Mouse (Mus musculus) megakaryocyte-erythroid progenitor cell, adult 5-6 weeks (primary cell): ENCODE measurements around the gene Cd109. TPM values are rescaled to one million over a fixed set of nuclear protein-coding genes. Genes with fewer than 3 reads are reported as not detected.
A peak's percentile ranks its signal among the peaks of the same experiment; 100 is the strongest.

Experiments used
- ATAC-seq: replicated peaks from 2 replicates; pipeline ENCODE4 v1.8.0; 2016; ENCODE audit warnings: mild to moderate bottlenecking, inconsistent platforms; ENCODE audit not compliant: severe bottlenecking, poor library complexity, low FRiP score, low TSS enrichment
- total RNA-seq, 2 experiments: library from RNA; stranded (forward) in 1 of 2; stranded (reverse) in 1 of 2; fragments of 200-1000, 215-1000 nt in 1 of 2; fragments of >200 nt in 1 of 2; fragmentation: Nextera tagmentation in 1 of 2; gene quantifications; 2 replicates each; pipeline ENCODE4 v1.2.3; 2014 to 2017

The Cd109 gene
- total RNA-seq, 2 experiments from 2014 or later: not detected

GRCm38 (mm10) chr9:78631755-78632434, 16.5 kb downstream of the Cd109 start:
- ATAC-seq: no peak

DNA sequence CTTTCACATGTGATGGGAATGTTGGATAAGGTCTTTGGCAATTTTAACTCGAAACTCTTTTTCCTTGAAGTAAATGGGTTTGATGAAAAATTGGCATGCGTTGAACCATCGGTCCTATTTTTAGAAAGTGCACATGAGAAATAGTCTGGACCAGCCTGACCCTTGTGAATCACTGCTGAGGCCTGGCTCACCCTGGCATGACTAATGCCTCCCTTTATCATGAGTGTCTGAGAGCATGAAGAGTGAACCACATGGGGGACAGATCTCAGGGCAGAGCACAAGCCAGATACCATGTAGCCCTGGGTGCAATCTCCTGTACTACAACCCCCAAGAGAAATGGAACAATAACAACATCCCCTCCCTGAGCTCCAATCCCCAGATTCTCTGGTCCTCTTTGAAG, 18.6 kb downstream of the Cd109 start:
- ATAC-seq: no peak

GRCm38 (mm10) chr9:78641386-78641785, 26.0 kb downstream of the Cd109 start:
- ATAC-seq: no peak

DNA sequence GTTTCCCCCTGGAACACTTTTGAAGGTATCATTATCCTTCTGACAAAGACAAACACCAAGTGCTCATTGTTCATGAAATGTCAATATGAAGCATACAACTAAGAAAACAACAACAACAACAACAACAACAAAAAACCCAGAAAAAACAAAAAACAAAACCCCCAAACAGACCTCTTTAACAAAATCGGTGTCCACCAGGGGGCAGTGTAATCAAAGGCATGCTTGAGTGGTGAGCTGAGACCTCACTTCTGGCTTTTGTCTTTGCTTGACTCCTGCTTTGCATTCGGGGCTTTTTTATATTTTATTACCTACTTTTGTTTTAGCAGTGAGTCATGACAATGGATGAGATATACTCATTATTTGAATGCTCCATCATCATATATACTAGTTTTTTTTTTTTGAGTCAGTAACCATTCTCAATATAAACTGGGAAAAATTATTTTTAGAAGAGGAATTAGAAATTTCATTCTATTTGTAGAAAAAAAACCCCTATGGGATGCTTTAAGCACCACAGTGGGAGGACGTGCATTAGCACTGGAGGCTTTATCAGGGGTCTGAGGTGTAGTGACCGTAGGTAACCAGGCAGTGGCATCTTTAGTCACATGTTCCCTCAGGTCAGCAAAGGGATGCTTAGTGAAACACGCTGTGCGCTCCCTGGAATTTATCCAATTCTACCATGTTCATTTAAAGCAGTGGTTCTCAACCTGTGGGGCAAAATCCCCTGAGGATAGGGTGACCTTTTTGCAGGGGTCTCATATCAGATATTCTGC, 30.8 kb downstream of the Cd109 start:
- ATAC-seq: no peak

- ATAC-seq: no peak
Observed at GRCm38 (mm10) chr9:78648641-78649040, 33.3 kb downstream of the Cd109 start.

DNA sequence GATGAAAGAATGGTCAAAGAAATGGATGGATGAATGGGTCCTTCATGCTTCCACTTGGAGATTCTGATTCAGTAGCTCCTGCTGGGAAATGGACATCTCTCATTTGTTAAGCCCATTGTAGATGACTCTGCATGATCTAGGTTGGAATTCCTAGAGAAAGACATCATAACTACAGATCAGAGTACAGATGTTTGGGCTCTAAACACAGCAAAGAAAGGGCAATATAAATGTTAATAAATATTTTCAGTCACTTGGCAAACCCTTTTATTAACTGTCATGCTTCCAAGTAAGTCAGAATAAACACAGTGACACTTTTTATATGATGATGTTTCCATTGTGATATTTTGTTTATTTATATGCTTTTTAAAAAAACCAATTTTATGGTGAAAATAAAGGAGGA, 34.1 kb downstream of the Cd109 start:
- no peak for ATAC-seq

DNA sequence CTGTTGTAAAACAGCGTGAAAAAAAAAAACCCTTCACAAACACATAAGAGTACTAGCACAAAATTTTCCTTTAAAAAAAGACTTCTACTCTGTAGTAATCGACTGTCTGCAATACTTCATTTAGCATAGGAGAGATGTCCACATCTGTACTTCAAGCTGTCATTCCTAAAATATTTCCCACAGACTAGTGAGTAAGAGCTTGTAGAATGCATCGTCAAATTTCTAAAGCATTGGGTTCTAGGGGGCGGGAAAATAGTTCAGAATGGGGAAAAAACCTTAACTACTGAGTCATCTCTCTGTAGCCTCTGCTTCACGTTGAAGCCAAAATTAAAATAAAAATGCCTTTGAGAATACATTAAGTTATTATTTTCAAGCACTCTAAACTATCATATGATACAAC, 42.2 kb downstream of the Cd109 start:
- ATAC-seq: no peak

GRCm38 (mm10) chr9:78671446-78671985, 56.2 kb downstream of the Cd109 start:
- no peak for ATAC-seq

GRCm38 (mm10) chr9:78700691-78701090, 85.3 kb downstream of the Cd109 start:
- ATAC-seq: 0 out of 2 replicates have a peak, but pooled peaks have one; percentile 34

- no peak for ATAC-seq
Observed at GRCm38 (mm10) chr9:78702509-78703239, 87.3 kb downstream of the Cd109 start.

DNA sequence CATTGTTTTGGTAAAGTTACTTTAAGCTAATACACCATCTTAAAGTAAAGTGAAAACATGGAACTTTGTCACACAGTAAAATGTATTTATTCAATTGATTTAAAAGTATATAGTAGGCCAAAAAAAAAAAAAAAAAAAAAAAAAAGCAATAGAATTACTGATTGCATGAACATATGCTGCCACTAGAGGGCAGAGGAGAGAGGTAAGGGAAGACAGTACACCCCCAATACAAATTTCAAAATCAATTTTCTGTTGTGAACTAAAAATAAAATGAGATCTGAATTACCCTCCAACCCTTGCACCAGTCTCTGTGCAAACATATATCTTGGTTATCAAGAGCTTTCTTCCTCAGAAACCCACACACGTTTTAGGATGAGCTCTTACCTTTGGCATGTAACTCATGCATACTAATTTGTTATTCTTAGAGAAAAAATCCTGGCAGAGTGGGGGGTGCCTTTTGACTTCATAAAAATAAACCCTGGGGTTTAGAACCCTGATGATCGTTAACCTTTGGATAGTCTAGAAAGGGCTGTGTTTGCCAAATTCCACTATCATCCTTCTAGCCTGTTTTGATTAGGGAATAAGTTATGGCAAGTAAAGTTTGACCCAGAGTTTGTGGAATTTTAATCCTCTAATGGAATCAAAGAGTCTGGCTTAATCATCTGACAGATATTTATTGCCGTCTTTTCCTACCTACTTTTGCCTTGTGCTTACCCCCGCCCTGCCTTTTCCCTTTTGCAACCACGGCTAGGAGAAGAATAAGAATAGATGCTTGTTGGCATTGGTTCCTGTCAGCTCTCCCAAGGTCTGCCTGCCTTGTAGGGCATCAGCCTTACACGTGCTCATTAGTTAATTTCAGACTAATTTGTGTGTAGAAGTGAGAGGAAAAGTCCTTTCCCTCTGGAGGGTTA, 105.8 kb downstream of the Cd109 start:
- no peak for ATAC-seq

- no peak for ATAC-seq
Observed at GRCm38 (mm10) chr9:78731931-78732330, 116.6 kb downstream of the Cd109 start.

DNA sequence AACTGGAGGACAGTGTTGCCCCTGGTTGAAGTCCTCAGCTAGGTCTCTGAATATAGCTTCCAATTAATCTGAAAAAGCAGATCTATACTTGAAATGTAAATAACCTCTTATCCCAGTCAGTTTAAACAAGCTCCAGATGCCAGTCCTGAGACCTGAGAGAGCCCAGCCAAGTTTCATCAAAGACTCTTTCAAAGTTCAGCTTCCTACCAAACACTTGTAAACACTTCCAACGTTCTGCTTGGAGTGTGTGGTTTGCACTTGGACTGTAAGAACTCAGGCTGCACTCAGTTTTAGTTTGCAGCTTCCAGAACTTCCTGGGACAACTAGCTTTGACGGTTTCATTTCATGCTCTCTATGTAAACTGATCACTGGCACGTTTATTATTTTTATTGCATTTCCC, 120.2 kb downstream of the Cd109 start:
- ATAC-seq: no peak

- ATAC-seq: no peak
Observed at GRCm38 (mm10) chr9:78742012-78742411, 126.7 kb downstream of the Cd109 start.

DNA sequence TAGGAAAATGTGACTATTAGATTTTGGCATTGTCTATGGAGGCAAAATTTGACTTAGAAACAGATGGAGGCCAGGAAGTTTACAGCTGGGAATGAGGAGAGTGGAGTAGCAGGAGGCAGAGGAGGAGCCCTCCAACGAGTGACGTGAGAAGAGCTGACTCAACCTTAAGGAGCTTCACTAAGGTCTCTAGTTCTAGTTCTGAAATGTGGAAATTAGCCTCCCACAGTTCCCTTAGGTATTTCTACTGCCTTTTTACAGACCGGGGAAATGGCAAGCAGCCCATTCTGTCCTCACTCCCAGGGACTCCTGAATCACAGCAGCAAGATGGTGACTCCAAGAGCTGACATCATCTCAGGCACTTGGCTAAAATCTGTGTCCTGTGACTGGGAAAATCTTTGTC, 134.9 kb downstream of the Cd109 start:
- ATAC-seq: no peak
